Mouse (Mus musculus): ENCODE results near the gene Utp18.
A peak's percentile ranks its signal among the peaks of the same experiment; 100 is the strongest.

The Utp18 gene

DNA sequence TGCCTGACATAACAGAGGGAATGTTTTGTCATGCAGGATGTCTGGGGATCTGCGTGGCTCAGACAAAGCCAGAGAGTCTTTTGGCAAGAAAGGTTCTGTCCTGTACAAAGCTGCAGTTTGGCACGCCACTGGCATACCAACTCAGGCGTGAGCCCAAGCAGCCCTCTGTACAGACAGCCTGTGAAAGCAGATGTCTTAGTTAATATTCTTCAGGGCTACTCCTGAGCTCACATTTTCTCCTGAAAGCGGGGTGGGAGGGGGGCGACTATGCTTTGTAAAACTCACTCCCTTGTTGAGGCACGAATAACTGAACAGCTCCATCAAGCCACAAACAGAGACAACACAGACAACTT lies 56.3 kb downstream of the Utp18 start:
- no peak for DNase-seq (ENCODE audit: low spot score)

DNA sequence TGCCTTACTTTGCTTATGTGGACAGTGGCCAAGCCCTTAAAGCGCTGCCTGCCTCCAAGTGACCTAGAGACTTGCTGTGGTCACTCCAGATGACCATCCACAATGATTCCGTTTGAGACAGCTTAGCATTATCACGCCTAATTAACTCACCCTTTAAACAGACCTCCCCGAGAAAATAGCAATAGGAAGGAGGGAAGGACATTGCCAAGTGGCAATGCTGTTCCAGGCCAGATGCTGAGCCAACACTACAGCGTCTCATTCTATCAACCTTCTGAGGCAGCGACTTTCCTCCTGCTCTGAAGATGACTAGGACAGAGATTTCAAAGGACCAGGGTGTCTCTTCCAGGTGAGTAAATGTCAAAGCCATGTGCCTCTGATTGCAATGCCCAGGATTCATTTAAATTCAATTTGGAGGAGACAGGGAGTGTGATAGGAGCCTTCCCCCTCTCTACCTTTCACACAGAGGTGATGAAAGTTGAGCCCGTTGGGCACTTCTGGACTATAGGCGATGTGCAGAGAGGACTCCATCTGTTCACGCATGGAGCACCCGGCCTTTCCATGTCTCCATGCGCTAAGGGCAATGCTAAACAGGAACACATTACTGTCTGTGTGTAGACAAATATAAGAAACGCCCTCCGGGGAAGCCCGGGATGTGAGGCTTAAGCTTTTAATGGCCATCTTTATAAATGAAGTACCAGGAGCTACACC lies 56.8 kb downstream of the Utp18 start:
- no peak for DNase-seq (ENCODE audit: low spot score)

DNA sequence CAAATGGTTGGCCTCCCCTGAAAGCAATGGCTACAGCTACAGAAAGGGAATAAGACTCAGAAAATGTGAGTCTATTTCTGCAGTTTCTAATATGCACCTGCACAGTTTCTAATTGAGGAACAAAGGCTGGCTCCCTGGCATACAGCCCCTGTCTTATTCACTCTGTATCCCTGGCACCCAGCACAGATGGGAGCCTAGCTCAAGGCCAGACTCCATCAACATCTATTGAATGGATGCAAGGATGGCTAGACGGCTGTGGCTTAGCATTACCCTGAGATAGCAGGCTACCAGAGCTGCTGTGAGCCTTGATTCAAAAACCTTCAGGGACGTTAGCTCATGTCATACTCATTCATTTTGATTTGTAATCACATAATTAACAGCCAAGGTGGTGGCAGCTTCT lies 63.3 kb downstream of the Utp18 start:
- DNase-seq (ENCODE audit: low spot score), result no peak

DNA sequence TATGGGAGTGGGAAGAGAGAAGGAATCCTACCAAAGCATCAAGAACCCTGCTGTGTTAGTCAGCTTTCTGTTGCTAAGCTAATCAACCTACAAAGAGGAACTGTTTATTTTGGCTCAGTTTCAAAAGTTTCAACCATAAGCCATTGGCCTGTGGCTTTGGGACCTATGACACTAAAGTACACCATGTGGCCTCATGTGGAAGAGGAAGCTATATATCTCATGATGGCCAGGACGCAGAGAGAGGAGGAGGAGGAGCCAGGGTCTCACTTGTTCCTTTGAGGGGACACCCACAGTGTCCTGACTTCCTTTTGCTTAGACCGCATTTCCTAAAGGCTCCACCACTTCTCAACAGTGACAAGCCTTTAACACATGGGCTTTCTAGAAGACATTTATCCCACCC lies 64.0 kb downstream of the Utp18 start:
- no peak for DNase-seq (ENCODE audit: low spot score)

DNA sequence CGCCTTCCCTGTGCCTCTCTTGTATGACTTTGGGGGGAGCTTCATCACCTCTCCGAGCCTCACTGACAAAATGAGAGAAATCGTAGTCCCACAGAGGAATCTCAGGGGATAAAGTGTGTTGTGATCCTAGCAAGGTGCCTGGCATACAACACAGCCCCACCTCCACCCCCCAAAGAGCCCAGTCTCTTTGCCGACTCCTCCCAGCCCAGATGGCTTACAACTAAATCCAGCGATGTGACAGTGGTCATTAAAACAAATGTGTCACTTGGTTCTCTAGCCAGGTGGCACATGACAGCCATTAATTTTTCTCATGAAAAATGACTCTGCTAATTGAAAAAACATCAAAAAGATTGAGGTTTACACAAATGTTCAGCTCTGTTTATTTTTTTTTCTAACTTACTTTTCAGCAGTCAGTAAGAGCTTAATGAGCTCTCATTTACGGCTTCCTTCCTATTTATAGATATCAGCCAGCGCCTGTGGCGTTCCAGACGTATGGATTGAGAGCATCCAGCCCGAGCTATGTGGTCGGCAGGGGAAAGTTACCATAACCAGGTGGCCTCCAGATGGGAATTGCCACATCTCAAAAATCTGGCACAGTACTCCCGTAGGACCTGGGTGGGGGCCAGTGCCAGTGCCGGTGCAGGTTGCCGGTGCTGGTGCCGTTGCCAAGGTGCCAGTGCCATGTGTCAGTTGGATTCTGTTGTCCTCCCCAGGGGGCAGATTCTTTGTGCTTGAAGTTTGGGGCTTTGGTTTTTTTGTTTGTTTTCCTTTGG lies 67.4 kb downstream of the Utp18 start:
- DNase-seq (ENCODE audit: low spot score), result no peak

DNA sequence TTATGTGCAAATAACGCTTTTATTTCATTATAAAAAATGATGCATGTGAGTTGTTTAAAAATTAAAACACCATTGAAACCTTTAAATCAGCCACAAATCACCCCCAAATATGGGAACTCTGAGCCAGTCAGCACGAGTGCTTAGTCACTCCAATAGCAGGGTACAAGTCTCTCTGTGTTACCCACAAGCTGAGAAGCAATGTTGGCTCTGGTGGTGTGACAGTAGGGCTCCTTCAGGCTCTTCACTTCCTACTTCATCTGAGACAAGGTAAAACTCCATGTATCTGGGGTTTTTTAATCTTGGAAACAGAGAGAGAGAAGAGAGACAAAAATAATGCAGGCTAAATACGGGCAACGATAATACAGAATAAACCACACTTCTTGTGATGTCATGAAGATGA lies 72.6 kb downstream of the Utp18 start:
- DNase-seq (ENCODE audit: low spot score), result no peak

DNA sequence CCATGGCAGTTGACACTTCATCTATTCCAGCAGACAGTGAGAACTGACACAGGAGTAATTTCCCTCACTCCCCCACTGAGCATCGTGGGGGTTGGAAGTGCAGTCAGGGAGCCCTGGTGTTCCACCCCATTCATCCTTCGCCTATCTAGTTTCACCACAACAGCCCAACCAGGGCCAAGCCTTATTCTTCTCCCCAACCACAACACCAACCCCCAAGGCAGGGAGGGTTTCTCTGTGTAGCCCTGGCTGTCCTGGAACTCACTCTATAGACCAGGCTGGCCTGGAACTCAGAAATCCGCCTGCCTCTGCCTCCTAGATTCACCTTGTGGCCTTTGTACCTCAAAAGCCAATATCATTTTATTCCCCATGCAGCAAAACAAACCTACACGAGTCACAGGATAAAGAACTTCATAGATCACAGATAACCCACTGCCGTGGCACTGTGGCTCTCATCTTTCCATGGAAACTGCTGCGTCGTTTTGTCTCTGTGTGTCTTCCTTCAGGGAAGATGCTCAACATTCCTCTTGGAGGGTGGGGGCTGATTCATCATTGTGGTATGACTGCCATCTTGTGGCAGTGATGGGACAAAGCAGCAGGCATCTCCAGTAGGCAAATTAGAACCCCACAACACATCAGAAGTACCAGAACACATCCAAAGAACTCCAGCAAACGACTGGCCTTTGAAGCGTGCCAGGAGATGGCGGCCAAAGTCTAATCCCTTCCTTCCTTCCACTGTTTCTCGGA lies 73.3 kb downstream of the Utp18 start:
- peak; percentile 47 for DNase-seq (ENCODE audit: low spot score)

Measured in testis, postnatal 10 days (tissue).